Mouse (Mus musculus) G1E-ER4 (cell line): Measurements from ENCODE around the gene Pip4k2a. TPM values are rescaled to one million over a fixed set of nuclear protein-coding genes. Genes with fewer than 3 reads are reported as not detected.

Source experiments
- GATA1 ChIP-seq: IDR thresholded peaks from one replicate; pipeline ENCODE4 v1.8.0; 2012; ENCODE audit warnings: low read length, inconsistent platforms
- polyA plus RNA-seq: library from polyadenylated mRNA; stranded (reverse); fragments of >175 nt; gene quantifications from 2 replicates; pipeline ENCODE4 v1.2.3, GENCODE M21; 2012

Gene Pip4k2a
- polyA plus RNA-seq, 1 experiment: 53.8 TPM

GRCm38 (mm10) chr2:18947669-18948459, 50.1 kb downstream of the Pip4k2a start:
- no peak for TF ChIP-seq GATA1

GRCm38 (mm10) chr2:18945438-18945837, 52.5 kb downstream of the Pip4k2a start:
- no peak for TF ChIP-seq GATA1

GRCm38 (mm10) chr2:18943930-18944329, 54.0 kb downstream of the Pip4k2a start:
- no peak for TF ChIP-seq GATA1

- no peak for TF ChIP-seq GATA1
Measured at GRCm38 (mm10) chr2:18943366-18943765, 54.6 kb downstream of the Pip4k2a start.

- peak; percentile 60 for TF ChIP-seq GATA1
Measured at GRCm38 (mm10) chr2:18940693-18941270, 57.1 kb downstream of the Pip4k2a start.

- peak; percentile 56 for TF ChIP-seq GATA1
Measured at GRCm38 (mm10) chr2:18938923-18939329, 59.0 kb downstream of the Pip4k2a start.

- TF ChIP-seq GATA1: no peak
Measured at GRCm38 (mm10) chr2:18938232-18938631, 59.7 kb downstream of the Pip4k2a start.

GRCm38 (mm10) chr2:18937611-18938010, 60.3 kb downstream of the Pip4k2a start:
- peak; percentile 50 for TF ChIP-seq GATA1

- no peak for TF ChIP-seq GATA1
Measured at GRCm38 (mm10) chr2:18936446-18936845, 61.5 kb downstream of the Pip4k2a start.

- TF ChIP-seq GATA1: peak; percentile 70
Measured at GRCm38 (mm10) chr2:18935581-18936027, 62.3 kb downstream of the Pip4k2a start.

- TF ChIP-seq GATA1: no peak
Measured at GRCm38 (mm10) chr2:18934131-18934530, 63.8 kb downstream of the Pip4k2a start.

- no peak for TF ChIP-seq GATA1
Measured at GRCm38 (mm10) chr2:18933418-18933817, 64.5 kb downstream of the Pip4k2a start.

- TF ChIP-seq GATA1: no peak
Measured at GRCm38 (mm10) chr2:18930318-18931060, 67.4 kb downstream of the Pip4k2a start.

GRCm38 (mm10) chr2:18928597-18929257, 69.2 kb downstream of the Pip4k2a start:
- TF ChIP-seq GATA1: no peak

GRCm38 (mm10) chr2:18928196-18928595, 69.7 kb downstream of the Pip4k2a start:
- TF ChIP-seq GATA1: no peak
